ENCODE assay signal across 29 mouse cellular contexts in the genomic region with DNA sequence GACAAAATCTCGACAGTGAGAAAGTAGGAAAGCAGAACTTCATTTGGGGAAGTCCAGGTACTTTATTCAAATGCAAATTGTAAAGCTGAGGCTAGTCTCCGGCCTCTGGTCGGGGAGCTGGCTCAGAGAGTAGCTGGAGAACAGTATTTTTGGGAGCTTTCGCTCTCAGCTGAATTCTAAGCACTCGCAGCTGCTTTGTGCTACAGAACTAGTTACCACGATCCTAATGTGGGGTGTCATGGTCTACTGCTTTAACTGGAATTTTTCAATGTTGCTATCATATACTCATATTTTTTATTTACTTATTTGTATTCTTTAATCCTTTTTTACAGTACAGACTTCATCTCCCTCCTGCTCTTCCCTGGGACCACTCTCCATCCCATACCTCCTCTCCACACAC.
"Had no signal": no experiment of that assay in that cellular context is flagged by ENCODE, and none has a peak within 500 bp of the region (broad histone marks: within the 10 kb centered on the region; RNA-seq: fewer than 3 reads in every experiment).

No protein-coding gene starts in this region.

- H3K27me3 ChIP-seq: limb, embryonic 12.5 days; limb, embryonic 13.5 days; limb, embryonic 15.5 days; liver, embryonic 12.5 days; liver, embryonic 13.5 days; liver, embryonic 15.5 days; lung, embryonic 15.5 days; megakaryocyte, embryonic 14.5 days; midbrain, embryonic 12.5 days; midbrain, embryonic 13.5 days; midbrain, embryonic 15.5 days had no signal

- H3K9me3 ChIP-seq: limb, embryonic 10.5 days; limb, embryonic 12.5 days; limb, embryonic 13.5 days; limb, embryonic 15.5 days; liver, embryonic 12.5 days; liver, embryonic 13.5 days; liver, embryonic 15.5 days; lung, embryonic 15.5 days; megakaryocyte, embryonic 14.5 days; midbrain, embryonic 10.5 days; midbrain, embryonic 12.5 days; midbrain, embryonic 13.5 days; midbrain, embryonic 15.5 days had no signal

- H3K36me3 ChIP-seq: limb, embryonic 10.5 days; limb, embryonic 12.5 days; limb, embryonic 13.5 days; limb, embryonic 15.5 days; liver, embryonic 12.5 days; liver, embryonic 13.5 days; liver, embryonic 15.5 days; lung, embryonic 15.5 days; midbrain, embryonic 10.5 days; midbrain, embryonic 12.5 days; midbrain, embryonic 13.5 days; midbrain, embryonic 15.5 days had no signal

- DNase-seq: left cerebral cortex, postnatal 4 days; liver; liver, embryonic 13.5 days; liver, postnatal 0 days; lung, adult 18-20 months; lung, adult 2 months; lung, embryonic 14.5 days; lung, postnatal 10 days; lung, postnatal 14 days; lung, postnatal 36 days; lung, postnatal 4 days; midbrain, embryonic 14.5 days had no signal

- H3K4me2 ChIP-seq: limb, embryonic 12.5 days; limb, embryonic 13.5 days; limb, embryonic 15.5 days; liver, embryonic 11.5 days; liver, embryonic 12.5 days; liver, embryonic 13.5 days; liver, embryonic 15.5 days; lung, embryonic 14.5 days; lung, embryonic 15.5 days; midbrain, embryonic 11.5 days; midbrain, embryonic 12.5 days; midbrain, embryonic 13.5 days; midbrain, embryonic 15.5 days had no signal

- H3K4me3 ChIP-seq: limb, embryonic 10.5 days; limb, embryonic 12.5 days; limb, embryonic 13.5 days; limb, embryonic 15.5 days; liver, embryonic 12.5 days; liver, embryonic 13.5 days; liver, embryonic 15.5 days; lung, embryonic 15.5 days; megakaryocyte, embryonic 14.5 days; midbrain, embryonic 10.5 days; midbrain, embryonic 12.5 days; midbrain, embryonic 13.5 days; midbrain, embryonic 15.5 days; myocyte had no signal

- H3K4me1 ChIP-seq: limb, embryonic 10.5 days; limb, embryonic 12.5 days; limb, embryonic 13.5 days; limb, embryonic 15.5 days; liver, embryonic 12.5 days; liver, embryonic 13.5 days; liver, embryonic 15.5 days; lung, embryonic 15.5 days; megakaryocyte, embryonic 14.5 days; midbrain, embryonic 10.5 days; midbrain, embryonic 12.5 days; midbrain, embryonic 13.5 days; midbrain, embryonic 15.5 days had no signal

- H3K27ac ChIP-seq: limb, embryonic 10.5 days; limb, embryonic 12.5 days; limb, embryonic 13.5 days; limb, embryonic 15.5 days; liver, embryonic 12.5 days; liver, embryonic 13.5 days; liver, embryonic 14.5 days; liver, embryonic 15.5 days; lung, embryonic 15.5 days; macrophage; midbrain, embryonic 10.5 days; midbrain, embryonic 12.5 days; midbrain, embryonic 13.5 days; midbrain, embryonic 15.5 days had no signal

- H3K9ac ChIP-seq: limb, embryonic 12.5 days; limb, embryonic 13.5 days; limb, embryonic 15.5 days; liver, embryonic 12.5 days; liver, embryonic 13.5 days; liver, embryonic 14.5 days; liver, embryonic 15.5 days; liver, postnatal 0 days; lung, embryonic 14.5 days; lung, embryonic 15.5 days; midbrain, embryonic 12.5 days; midbrain, embryonic 13.5 days; midbrain, embryonic 15.5 days had no signal
